Mouse (Mus musculus) liver, embryonic 15.5 days (tissue): ENCODE measurements around the gene Tyro3. TPM values are rescaled to one million over a fixed set of nuclear protein-coding genes. Genes with fewer than 3 reads are reported as not detected.

Experiments
- ATAC-seq: fragments of 200-750 bp; cut with Nextera tagmentation; 2 replicates; pipeline ENCODE4 v1.8.0; 2017; ENCODE audit warnings: moderate number of reproducible peaks, mild to moderate bottlenecking, moderate library complexity; ENCODE audit not compliant: insufficient read depth
- H3K27ac ChIP-seq: fragments of 300-500 bp; sonication (generic); replicated peaks from 2 replicates; pipeline ENCODE4 v1.5.1; 2015; ENCODE audit warnings: mild to moderate bottlenecking, inconsistent platforms
- H3K27me3 ChIP-seq: fragments of 300-500 bp; sonication (generic); 2 replicates; pipeline ENCODE4 v1.6.1; 2015; ENCODE audit warnings: mild to moderate bottlenecking, inconsistent platforms
- H3K36me3 ChIP-seq: fragments of 300-500 bp; sonication (generic); replicated peaks from 2 replicates; pipeline ENCODE4 v1.6.1; 2015; ENCODE audit warnings: moderate library complexity, mild to moderate bottlenecking, inconsistent platforms
- H3K4me1 ChIP-seq: fragments of 300-500 bp; sonication (generic); replicated peaks from 2 replicates; pipeline ENCODE4 v1.6.1; 2015; ENCODE audit warnings: inconsistent platforms
- H3K4me2 ChIP-seq: fragments of 300-500 bp; sonication (generic); 2 replicates; pipeline ENCODE4 v1.6.1; 2015; ENCODE audit warnings: moderate library complexity, mild to moderate bottlenecking, inconsistent platforms
- H3K4me3 ChIP-seq: fragments of 300-500 bp; sonication (generic); replicated peaks from 2 replicates; pipeline ENCODE4 v1.5.1; 2015; ENCODE audit warnings: mild to moderate bottlenecking, inconsistent platforms
- H3K9ac ChIP-seq: fragments of 300-500 bp; sonication (generic); 2 replicates; pipeline ENCODE4 v1.6.1; 2015; ENCODE audit warnings: moderate library complexity, mild to moderate bottlenecking, inconsistent platforms
- H3K9me3 ChIP-seq: fragments of 300-500 bp; sonication (generic); replicated peaks from 2 replicates; pipeline ENCODE4 v1.6.1; 2016; ENCODE audit warnings: inconsistent platforms
- WGBS: fragments of 180-500 bp; shearing (Covaris S2); methylation state at CpG from one replicate; pipeline ENCODE4 v1.1.7; 2015; ENCODE audit warnings: mixed read lengths; ENCODE audit not compliant: insufficient replicate concordance; 5-methylcytosine and 5-hydroxymethylcytosine counted together
- polyA plus RNA-seq: library from polyadenylated mRNA; unstranded; fragments of >200 nt; fragmentation: Nextera tagmentation; extraction: Ambion mirVana; gene quantifications from 2 replicates; pipeline ENCODE4 v1.2.1, GENCODE M21; 2015

Gene Tyro3
- polyA plus RNA-seq, 1 experiment from 2014 or later, result 1.1 TPM

DNA sequence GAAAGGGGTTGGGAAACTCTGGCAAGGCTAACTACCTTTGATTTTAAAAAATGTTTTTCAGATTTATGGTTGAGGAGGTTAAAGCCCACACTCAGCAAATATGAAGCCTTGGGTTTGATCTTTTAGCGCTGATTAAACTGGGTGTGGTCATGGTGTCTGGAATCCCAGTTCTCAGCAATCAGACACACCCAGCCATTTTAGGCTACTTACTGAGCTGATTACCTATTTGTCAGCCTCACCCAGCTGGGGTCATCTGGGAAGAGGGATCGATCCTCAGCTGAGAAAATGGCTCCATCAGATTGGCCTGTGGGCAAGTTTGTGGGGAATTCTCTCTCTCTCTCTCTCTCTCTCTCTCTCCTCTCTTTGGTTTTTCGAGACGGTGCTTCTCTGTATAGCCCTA lies 36.7 kb downstream of the Tyro3 start:
- no peak overlapping the region for H3K27ac ChIP-seq
- H3K4me3 ChIP-seq, result no peak overlapping the region
- no peak overlapping the region for H3K9ac ChIP-seq
- H3K9me3 ChIP-seq, result no peaks in the 10 kb centered on the region
- H3K4me1 ChIP-seq, result no peaks in the 10 kb centered on the region
- no peak overlapping the region for H3K4me2 ChIP-seq
- no peak for ATAC-seq
- 62% methylated on average over 4 of the region's 4 CpGs for WGBS
- H3K36me3 ChIP-seq, result no peaks in the 10 kb centered on the region
- H3K27me3 ChIP-seq, result no peaks in the 10 kb centered on the region

DNA sequence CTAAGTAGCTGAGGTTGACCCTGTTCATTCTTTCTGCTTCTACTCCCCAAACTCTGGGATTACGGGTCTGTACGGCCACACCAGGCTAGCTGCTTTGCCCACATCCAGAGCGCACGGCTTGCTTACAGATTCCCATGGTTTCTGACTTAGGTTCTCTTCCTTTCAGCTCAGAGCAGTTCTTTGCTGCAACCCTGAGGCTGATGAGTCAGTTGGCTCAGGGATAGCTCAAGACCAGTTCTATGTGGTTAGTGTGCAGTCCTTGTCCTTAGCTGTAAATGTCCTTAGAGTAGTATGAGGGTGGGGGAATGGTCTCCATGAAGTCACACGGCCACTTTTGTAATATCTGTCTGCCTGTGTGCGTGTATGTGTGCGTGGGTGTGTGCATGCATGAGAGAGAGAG lies 40.1 kb downstream of the Tyro3 start:
- H3K9ac ChIP-seq, result no peak overlapping the region
- H3K4me2 ChIP-seq, result no peak overlapping the region
- H3K9me3 ChIP-seq, result no peaks in the 10 kb centered on the region
- no peak overlapping the region for H3K4me3 ChIP-seq
- no peaks in the 10 kb centered on the region for H3K36me3 ChIP-seq
- H3K27me3 ChIP-seq, result no peaks in the 10 kb centered on the region
- WGBS, result 74% methylated on average over 7 of the region's 7 CpGs
- no peak overlapping the region for H3K27ac ChIP-seq
- no peaks in the 10 kb centered on the region for H3K4me1 ChIP-seq
- ATAC-seq, result no peak

DNA sequence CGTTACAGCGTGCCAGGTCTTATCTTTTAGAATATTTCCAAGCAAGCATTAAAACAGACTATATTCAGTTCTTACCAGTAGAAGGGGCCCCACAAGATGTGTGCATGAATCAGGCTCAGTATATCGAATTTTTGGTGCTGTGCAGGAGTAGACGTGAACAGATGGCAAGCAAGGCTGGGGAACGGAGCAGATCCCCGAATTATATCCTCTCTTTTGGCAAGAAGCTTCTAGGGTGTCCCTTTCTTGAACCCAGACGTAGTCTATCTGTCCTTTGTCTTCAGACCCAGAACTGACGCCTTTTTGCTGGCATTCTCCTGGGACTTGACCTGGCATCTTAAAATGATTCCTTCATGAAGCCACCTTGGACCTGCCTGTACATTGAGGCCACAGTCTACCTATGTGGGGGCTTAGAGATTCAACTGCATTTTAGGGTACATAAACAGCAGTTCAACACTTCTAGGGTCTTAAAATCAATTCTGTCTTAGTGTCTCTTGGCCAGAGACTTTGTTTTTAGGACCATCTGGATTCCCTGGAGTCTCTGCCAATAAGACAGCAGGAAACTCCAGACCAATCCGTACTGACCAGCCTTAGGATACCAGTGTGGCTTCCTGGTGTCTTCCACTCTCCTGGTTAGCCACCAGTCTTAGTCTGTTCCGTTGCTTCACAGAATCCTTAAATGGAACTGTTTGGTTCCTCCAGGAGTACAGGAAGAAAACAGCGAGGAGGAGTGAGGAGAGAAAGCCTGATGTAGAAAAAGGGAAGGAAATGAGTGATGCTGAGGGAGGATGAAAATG lies 41.0 kb downstream of the Tyro3 start:
- WGBS, result 49% methylated on average over 11 of the region's 11 CpGs
- no peak overlapping the region for H3K9ac ChIP-seq
- H3K4me1 ChIP-seq, result no peaks in the 10 kb centered on the region

DNA sequence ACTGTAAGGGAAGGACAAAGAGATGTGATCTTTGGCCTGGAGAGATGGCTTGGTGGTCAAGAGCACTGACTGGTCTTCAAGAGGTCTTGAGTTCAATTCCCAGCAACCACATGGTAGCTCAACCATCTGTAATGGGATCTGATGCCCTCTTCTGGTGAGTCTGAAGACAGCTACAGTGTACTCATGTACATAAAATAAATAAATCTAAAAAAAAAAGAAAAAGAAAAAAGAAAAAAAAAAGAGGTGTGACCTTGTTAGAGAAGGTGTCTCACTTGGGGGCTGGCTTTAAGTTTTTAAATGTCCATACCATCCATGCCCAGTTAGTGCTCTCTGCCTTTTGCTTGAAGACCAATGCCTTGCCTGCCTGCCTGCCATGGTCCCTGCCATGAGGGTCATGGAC lies 42.5 kb downstream of the Tyro3 start:
- H3K27ac ChIP-seq, result no peak overlapping the region
- H3K4me1 ChIP-seq, result no peaks in the 10 kb centered on the region
- H3K4me2 ChIP-seq, result no peak overlapping the region
- H3K36me3 ChIP-seq, result no peaks in the 10 kb centered on the region
- ATAC-seq, result no peak
- H3K9me3 ChIP-seq, result no peaks in the 10 kb centered on the region
- no peak overlapping the region for H3K4me3 ChIP-seq
- no peaks in the 10 kb centered on the region for H3K27me3 ChIP-seq
- H3K9ac ChIP-seq, result no peak overlapping the region

More for the DNA sequence above, 41.0 kb downstream of the Tyro3 start:
- H3K27me3 ChIP-seq, result no peaks in the 10 kb centered on the region
- H3K9me3 ChIP-seq, result no peaks in the 10 kb centered on the region
- no peak overlapping the region for H3K4me2 ChIP-seq
- H3K27ac ChIP-seq, result no peak overlapping the region
- ATAC-seq, result no peak
- H3K4me3 ChIP-seq, result no peak overlapping the region
- H3K36me3 ChIP-seq, result no peaks in the 10 kb centered on the region

DNA sequence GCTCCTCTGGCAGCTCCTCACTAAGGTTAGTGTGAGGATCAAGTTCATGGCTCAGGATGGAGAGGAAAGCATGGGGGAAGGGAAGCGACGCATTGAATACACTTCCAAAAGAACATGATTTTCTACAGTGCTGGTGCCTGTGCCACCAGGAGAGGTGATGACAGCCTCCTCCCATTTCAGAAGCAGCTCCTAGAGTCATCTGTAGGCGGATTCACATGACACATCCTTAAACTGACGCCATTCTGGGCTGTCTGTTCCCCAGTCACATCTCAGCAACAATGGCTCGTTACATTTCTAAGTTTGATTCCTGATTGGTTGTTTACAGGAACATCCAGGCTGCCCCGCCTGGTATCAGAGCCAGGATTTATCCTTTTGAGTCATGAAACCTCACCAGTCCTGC lies 44.5 kb downstream of the Tyro3 start:
- Histone ChIP-seq H3K9ac (no peak overlapping the region), H3K27ac (no peak overlapping the region), H3K4me2 (no peak overlapping the region), H3K4me3 (no peak overlapping the region), H3K9me3 (no peaks in the 10 kb centered on the region), H3K27me3 (no peaks in the 10 kb centered on the region), H3K36me3 (no peaks in the 10 kb centered on the region), H3K4me1 (no peaks in the 10 kb centered on the region)
- no peak for ATAC-seq
- 60% methylated on average over 6 of the region's 6 CpGs for WGBS

DNA sequence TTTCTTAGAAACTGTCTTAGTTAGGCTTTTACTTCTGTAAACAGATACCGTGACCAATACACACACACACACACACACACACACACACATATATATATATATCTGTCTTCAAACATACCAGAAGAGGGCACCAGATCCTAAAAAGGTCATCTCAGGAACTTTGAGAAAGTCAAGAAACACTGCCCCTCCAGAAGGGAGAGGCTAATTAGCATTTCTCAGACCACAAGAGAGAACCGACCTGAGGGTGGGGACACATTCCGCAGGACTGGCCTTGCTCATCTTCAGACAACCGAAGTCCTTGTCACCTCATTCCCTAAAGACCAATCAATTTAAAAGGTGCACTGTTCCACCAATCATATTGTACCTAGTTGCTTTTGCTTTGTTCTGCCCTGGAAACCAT lies 46.0 kb downstream of the Tyro3 start:
- no peaks in the 10 kb centered on the region for H3K9me3 ChIP-seq
- no peaks in the 10 kb centered on the region for H3K27me3 ChIP-seq
- no peaks in the 10 kb centered on the region for H3K36me3 ChIP-seq
- H3K4me1 ChIP-seq, result no peaks in the 10 kb centered on the region
- no peak overlapping the region for H3K4me3 ChIP-seq
- 77% methylated on average over 4 of the region's 4 CpGs for WGBS
- H3K27ac ChIP-seq, result no peak overlapping the region
- H3K9ac ChIP-seq, result no peak overlapping the region
- H3K4me2 ChIP-seq, result no peak overlapping the region
- no peak for ATAC-seq

DNA sequence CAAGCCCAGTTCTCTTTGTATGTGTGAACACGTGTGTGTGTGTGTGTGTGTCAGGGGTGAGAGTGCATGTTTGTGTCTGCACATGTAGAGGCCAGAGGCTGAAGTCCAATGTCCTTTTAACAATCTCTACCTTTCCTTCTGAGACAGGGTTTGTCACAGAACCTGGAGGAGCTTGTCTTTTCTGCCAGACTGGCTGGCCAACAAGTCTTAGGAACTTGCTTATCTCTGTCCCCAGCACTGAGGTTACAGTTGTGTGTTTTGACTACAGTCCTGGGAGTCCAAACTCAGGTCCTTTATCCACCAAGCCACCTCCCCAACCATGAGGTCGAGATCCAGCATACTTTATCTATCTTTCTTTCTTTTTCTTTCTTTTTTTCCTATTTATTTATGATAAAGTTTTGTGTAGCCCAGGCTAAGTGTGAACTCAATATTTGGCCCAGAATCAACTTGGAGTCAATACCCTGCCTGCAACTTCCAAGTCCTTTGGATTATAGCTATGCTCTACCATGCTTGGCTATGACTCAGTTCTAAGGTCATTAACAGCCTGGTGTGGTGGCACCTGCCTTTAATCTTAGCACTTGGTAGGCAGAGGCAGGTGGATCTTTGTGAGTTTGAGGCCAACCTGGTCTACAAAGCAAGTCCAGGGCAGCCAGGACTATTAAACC lies 48.5 kb downstream of the Tyro3 start:
- no peak overlapping the region for H3K9ac ChIP-seq
- H3K9me3 ChIP-seq, result no peaks in the 10 kb centered on the region
- 44% methylated on average over 2 of the region's 2 CpGs for WGBS
- ATAC-seq, result no peak
- no peak overlapping the region for H3K27ac ChIP-seq
- no peak overlapping the region for H3K4me3 ChIP-seq
- no peaks in the 10 kb centered on the region for H3K4me1 ChIP-seq
- no peaks in the 10 kb centered on the region for H3K27me3 ChIP-seq
- no peaks in the 10 kb centered on the region for H3K36me3 ChIP-seq
- no peak overlapping the region for H3K4me2 ChIP-seq

DNA sequence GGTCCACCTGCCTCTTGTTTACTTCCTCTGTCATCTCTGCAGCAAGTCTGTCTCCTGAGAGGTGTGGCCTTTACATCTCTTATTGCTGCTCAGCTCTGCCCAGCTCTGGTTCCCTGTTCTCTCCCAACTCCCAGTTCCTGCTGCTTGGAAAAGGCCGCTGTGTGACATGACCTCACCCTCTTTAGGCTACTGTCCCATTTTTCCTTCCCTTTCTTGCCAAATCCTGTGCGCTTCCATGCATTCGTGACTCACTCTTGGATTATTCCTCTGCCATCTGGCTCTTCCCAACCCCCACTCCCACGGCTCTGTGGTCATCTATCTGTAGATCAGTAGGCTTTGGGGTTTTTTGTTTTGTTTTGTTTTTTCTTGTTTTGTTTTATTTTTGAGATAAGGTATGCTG lies 49.4 kb downstream of the Tyro3 start:
- H3K36me3 ChIP-seq, result no peaks in the 10 kb centered on the region
- H3K4me1 ChIP-seq, result no peaks in the 10 kb centered on the region
- WGBS, result 53% methylated on average over 4 of the region's 4 CpGs
- no peaks in the 10 kb centered on the region for H3K27me3 ChIP-seq
- no peaks in the 10 kb centered on the region for H3K9me3 ChIP-seq
- no peak overlapping the region for H3K4me3 ChIP-seq
- H3K4me2 ChIP-seq, result no peak overlapping the region
- no peak overlapping the region for H3K27ac ChIP-seq
- ATAC-seq, result no peak
- H3K9ac ChIP-seq, result no peak overlapping the region

DNA sequence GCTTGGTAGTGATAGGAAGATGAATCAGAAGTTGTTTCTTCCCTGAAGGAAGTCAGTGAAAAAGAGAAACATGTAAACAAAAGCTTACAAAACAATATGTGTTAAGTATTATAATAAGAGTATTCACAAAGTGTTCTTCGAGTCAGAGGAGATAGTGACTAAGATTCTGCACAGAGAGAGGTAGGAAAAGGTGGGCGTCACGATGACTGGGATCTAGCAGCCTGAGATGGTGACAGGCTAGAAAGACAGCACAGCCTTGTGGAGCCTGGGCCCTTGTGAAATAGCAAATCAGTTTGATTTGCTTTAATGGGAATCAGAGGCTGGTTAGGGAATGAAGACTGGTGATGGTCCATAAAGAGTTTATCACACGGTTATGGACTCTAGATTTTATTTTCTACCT lies 56.3 kb downstream of the Tyro3 start:
- 66% methylated on average over 4 of the region's 4 CpGs for WGBS
- no peaks in the 10 kb centered on the region for H3K36me3 ChIP-seq
- no peak overlapping the region for H3K4me3 ChIP-seq
- no peak for ATAC-seq
- H3K9ac ChIP-seq, result no peak overlapping the region
- H3K4me1 ChIP-seq, result no peaks in the 10 kb centered on the region
- no peaks in the 10 kb centered on the region for H3K9me3 ChIP-seq
- no peaks in the 10 kb centered on the region for H3K27me3 ChIP-seq
- H3K27ac ChIP-seq, result no peak overlapping the region
- H3K4me2 ChIP-seq, result no peak overlapping the region

DNA sequence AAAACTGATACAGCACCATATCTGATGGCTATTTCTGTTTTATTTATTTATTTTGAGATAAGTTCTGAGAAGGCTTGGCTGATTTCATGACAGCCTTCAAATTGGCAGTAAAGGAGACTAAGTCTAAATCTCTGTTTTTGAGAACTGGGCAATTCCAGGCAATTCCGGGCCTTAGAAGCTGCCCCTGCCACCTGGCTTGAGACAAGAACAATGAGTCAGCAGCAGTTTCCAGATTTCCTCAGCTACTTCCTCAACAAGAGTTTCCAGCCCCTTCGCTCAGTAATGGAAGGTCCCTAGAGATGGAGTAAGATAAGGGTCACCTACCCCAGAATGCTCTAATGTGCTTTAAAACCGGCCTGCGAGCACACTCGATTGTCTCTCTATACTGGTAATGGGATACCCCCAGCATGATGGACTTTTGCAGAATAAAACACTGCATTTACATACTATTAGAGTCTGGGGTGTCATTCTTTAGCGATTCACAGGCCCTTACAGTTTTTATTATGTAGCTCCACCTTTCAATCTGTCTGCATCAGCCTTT lies 57.8 kb downstream of the Tyro3 start:
- no peaks in the 10 kb centered on the region for H3K27me3 ChIP-seq
- H3K4me2 ChIP-seq, result no peak overlapping the region
- no peaks in the 10 kb centered on the region for H3K9me3 ChIP-seq
- no peaks in the 10 kb centered on the region for H3K4me1 ChIP-seq
- ATAC-seq, result no peak
- WGBS, result 50% methylated on average over 6 of the region's 6 CpGs
- H3K27ac ChIP-seq, result no peak overlapping the region
- H3K9ac ChIP-seq, result no peak overlapping the region
- H3K4me3 ChIP-seq, result no peak overlapping the region
- no peaks in the 10 kb centered on the region for H3K36me3 ChIP-seq

DNA sequence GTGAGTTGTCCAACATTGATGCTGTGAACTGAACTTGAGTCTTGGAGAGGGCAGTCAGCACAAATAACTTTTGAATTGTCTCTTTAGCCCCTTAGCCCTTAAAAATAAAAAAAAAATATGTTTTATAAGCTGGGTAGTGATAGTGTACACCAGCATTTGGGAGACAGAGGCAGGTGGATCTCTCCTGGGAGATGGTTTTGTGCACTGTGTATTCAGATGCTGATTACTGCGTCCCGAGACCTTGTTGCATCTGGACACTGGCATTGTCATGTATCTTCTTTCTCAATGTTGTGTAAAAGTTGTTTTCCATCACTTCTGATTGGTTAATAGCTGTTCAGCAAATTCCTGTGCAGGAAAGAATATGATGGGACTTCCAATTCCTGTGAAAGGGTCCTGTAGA lies 59.8 kb downstream of the Tyro3 start:
- no peak for ATAC-seq
- Histone ChIP-seq H3K27me3 (0 out of 2 replicates have a peak, but pooled peaks cover under 1% of the 10 kb centered on the region), H3K9me3 (no peaks in the 10 kb centered on the region), H3K36me3 (no peaks in the 10 kb centered on the region), H3K4me1 (no peaks in the 10 kb centered on the region), H3K9ac (no peak overlapping the region), H3K27ac (no peak overlapping the region), H3K4me3 (no peak overlapping the region), H3K4me2 (no peak overlapping the region)
- WGBS, result 65% methylated on average over 2 of the region's 2 CpGs
